Mouse (Mus musculus): ENCODE data around the gene Gm17542. TPM values are rescaled to one million over a fixed set of nuclear protein-coding genes. Genes with fewer than 3 reads are reported as not detected.
A peak's percentile ranks its signal among the peaks of the same experiment; 100 is the strongest.
"Not testable (repeated sequence)": the region's sequence is repeated elsewhere in the genome, so short reads cannot be mapped to it uniquely, and the experiment has no call there.

Gm17542 gene
- not detected in 2 replicates for polyA plus RNA-seq (2014; fragmentation: Nextera tagmentation; extraction: Ambion mirVana)

DNA sequence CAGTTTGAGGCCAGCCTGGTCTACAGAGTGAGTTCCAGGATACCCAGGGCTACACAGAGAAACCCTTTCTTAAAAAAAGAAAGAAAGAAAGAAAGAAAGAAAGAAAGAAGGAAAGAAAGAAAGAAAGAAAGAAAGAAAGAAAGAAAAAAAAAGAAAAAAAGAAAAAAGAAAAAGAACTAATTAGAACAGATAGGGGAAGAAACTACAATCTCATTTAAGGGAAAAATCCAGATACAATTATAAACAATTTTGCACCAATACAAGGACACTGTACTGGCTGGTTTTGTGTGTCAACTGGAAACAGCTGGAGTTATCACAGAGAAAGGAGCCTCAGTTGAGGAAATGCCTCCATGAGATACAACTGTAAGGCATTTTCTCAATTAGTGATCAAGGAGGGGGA, at the start of gene Gm17542:
Gene Gm17542, minus strand, starts transcription at position 101 of the 400 bp plus-strand sequence.
- not testable (repeated sequence) for H3K4me2 ChIP-seq (ENCODE audit: low read depth, low read length); H3K27me3 ChIP-seq (ENCODE audit: control insufficient read depth, insufficient read depth, low read length); H3K4me1 ChIP-seq (ENCODE audit: control insufficient read depth, insufficient read depth, low read length); H3K36me3 ChIP-seq (ENCODE audit: control insufficient read depth, insufficient read depth, low read length); H3K27ac ChIP-seq (ENCODE audit: low read depth, low read length); ATAC-seq (ENCODE audit: low read depth); H3K9ac ChIP-seq (replicated peaks; ENCODE audit: low read depth, low read length); H3K4me3 ChIP-seq (ENCODE audit: low read depth, low read length); H3K9me3 ChIP-seq (ENCODE audit: control insufficient read depth, low read length)

- Histone ChIP-seq H3K4me2 (ENCODE audit: low read depth, low read length) (no peak overlapping the region), H3K27me3 (ENCODE audit: control insufficient read depth, insufficient read depth, low read length) (no peaks in the 10 kb centered on the region), H3K4me3 (ENCODE audit: low read depth, low read length) (no peak overlapping the region), H3K27ac (ENCODE audit: low read depth, low read length) (no peak overlapping the region), H3K36me3 (ENCODE audit: control insufficient read depth, insufficient read depth, low read length) (no peaks in the 10 kb centered on the region), H3K9me3 (ENCODE audit: control insufficient read depth, low read length) (no peaks in the 10 kb centered on the region), H3K4me1 (ENCODE audit: control insufficient read depth, insufficient read depth, low read length) (no peaks in the 10 kb centered on the region), H3K9ac (replicated peaks; ENCODE audit: low read depth, low read length) (no peak overlapping the region)
- ATAC-seq (ENCODE audit: low read depth) = peak; percentile 75; the same call in 1 of the 2 replicates
Observed at GRCm38 (mm10) chr10:58739779-58740178, 21.8 kb upstream of the Gm17542 start.

GRCm38 (mm10) chr10:58738152-58738551, 20.1 kb upstream of the Gm17542 start:
- WGBS = 90% methylated on average over 7 of the region's 7 CpGs
- Histone ChIP-seq H3K36me3 (ENCODE audit: control insufficient read depth, insufficient read depth, low read length) (no peaks in the 10 kb centered on the region), H3K4me3 (ENCODE audit: low read depth, low read length) (no peak overlapping the region), H3K4me1 (ENCODE audit: control insufficient read depth, insufficient read depth, low read length) (0 out of 2 replicates have a peak, but pooled peaks cover 2% of the 10 kb centered on the region), H3K27me3 (ENCODE audit: control insufficient read depth, insufficient read depth, low read length) (no peaks in the 10 kb centered on the region), H3K9me3 (ENCODE audit: control insufficient read depth, low read length) (no peaks in the 10 kb centered on the region), H3K4me2 (ENCODE audit: low read depth, low read length) (no peak overlapping the region), H3K9ac (replicated peaks; ENCODE audit: low read depth, low read length) (no peak overlapping the region), H3K27ac (ENCODE audit: low read depth, low read length) (no peak overlapping the region)
- no peak for ATAC-seq (ENCODE audit: low read depth)

DNA sequence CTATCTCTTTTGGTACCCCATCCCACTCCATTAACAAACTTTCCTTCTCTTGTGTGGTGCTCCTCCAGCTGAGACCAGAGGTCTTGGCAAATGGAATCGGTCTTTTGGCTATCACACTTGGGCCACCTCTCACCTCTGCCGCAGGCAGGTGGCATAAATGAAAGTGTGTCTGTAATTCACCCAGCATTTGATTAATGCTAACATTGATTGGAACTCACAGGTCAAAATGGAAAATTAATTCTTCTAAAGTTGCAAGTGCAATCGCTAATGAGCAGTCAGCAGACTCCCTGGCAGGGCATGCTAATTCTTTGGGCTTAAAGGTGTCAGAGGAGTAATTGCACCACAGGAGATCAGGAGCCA, 3.2 kb downstream of the Gm17542 start:
- H3K4me3 ChIP-seq (ENCODE audit: low read depth, low read length) = no peak overlapping the region
- H3K9me3 ChIP-seq (ENCODE audit: control insufficient read depth, low read length) = no peaks in the 10 kb centered on the region
- no peaks in the 10 kb centered on the region for H3K4me1 ChIP-seq (ENCODE audit: control insufficient read depth, insufficient read depth, low read length)
- no peak overlapping the region for H3K9ac ChIP-seq (replicated peaks; ENCODE audit: low read depth, low read length)
- WGBS = 55% methylated on average over 3 of the region's 3 CpGs
- no peaks in the 10 kb centered on the region for H3K36me3 ChIP-seq (ENCODE audit: control insufficient read depth, insufficient read depth, low read length)
- H3K4me2 ChIP-seq (ENCODE audit: low read depth, low read length) = peak overlapping the region; percentile 38; the same call in 1 of the 2 replicates
- H3K27ac ChIP-seq (ENCODE audit: low read depth, low read length) = no peak overlapping the region
- ATAC-seq (ENCODE audit: low read depth) = no peak
- no peaks in the 10 kb centered on the region for H3K27me3 ChIP-seq (ENCODE audit: control insufficient read depth, insufficient read depth, low read length)

GRCm38 (mm10) chr10:58713855-58714788, 3.9 kb downstream of the Gm17542 start:
- Histone ChIP-seq H3K4me1 (ENCODE audit: control insufficient read depth, insufficient read depth, low read length) (no peaks in the 10 kb centered on the region), H3K27me3 (ENCODE audit: control insufficient read depth, insufficient read depth, low read length) (no peaks in the 10 kb centered on the region), H3K9me3 (ENCODE audit: control insufficient read depth, low read length) (no peaks in the 10 kb centered on the region), H3K4me2 (ENCODE audit: low read depth, low read length) (peak overlapping the region; percentile 38), H3K36me3 (ENCODE audit: control insufficient read depth, insufficient read depth, low read length) (no peaks in the 10 kb centered on the region), H3K9ac (replicated peaks; ENCODE audit: low read depth, low read length) (no peak overlapping the region), H3K4me3 (ENCODE audit: low read depth, low read length) (no peak overlapping the region), H3K27ac (ENCODE audit: low read depth, low read length) (no peak overlapping the region)
- ATAC-seq (ENCODE audit: low read depth) = no peak
- WGBS = 36% methylated on average over 24 of the region's 24 CpGs

DNA sequence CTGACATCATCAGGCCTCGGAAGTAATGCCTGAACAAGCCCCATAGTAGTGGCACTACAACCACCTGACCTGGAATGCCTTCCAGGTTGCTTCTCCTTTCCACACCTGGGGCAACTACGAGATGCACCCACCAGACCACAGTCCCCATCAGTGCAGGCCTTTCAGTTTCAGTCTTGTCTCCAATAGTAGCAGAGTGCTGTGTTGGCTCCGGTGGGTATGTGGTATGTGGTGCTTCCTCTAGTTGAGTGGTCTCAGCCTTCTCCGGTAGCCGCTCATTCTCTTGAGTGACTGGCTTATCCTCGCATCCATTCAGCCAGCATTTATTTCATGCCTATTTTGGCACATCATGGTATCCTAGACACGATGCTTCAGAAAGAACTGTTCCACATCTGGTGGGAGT, 4.8 kb downstream of the Gm17542 start:
- no peak for ATAC-seq (ENCODE audit: low read depth)
- WGBS = 89% methylated on average over 7 of the region's 7 CpGs
- Histone ChIP-seq H3K9me3 (ENCODE audit: control insufficient read depth, low read length) (no peaks in the 10 kb centered on the region), H3K27me3 (ENCODE audit: control insufficient read depth, insufficient read depth, low read length) (no peaks in the 10 kb centered on the region), H3K4me1 (ENCODE audit: control insufficient read depth, insufficient read depth, low read length) (no peaks in the 10 kb centered on the region), H3K4me2 (ENCODE audit: low read depth, low read length) (no peak overlapping the region), H3K27ac (ENCODE audit: low read depth, low read length) (no peak overlapping the region), H3K36me3 (ENCODE audit: control insufficient read depth, insufficient read depth, low read length) (no peaks in the 10 kb centered on the region), H3K4me3 (ENCODE audit: low read depth, low read length) (no peak overlapping the region), H3K9ac (replicated peaks; ENCODE audit: low read depth, low read length) (no peak overlapping the region)

DNA sequence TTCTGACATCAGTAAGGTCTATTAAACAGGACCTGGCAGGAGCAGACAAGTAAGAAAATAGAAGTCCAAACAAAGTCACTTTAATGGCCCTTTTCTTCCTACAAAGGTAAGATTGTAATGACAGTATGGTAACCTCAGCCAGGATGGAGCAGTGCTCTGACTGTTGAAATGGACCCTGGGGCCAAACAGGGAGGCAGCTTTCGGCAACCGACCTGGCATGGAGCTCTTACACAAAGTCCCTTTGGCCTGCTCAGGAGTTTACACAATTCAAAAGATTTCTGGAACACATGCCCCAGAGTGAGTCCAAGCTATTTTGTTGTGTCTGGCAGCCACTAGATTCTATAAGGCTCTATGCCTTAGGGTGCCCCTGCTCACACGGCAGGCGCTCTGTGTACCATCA, 9.0 kb downstream of the Gm17542 start:
- H3K27me3 ChIP-seq (ENCODE audit: control insufficient read depth, insufficient read depth, low read length) = no peaks in the 10 kb centered on the region
- H3K9me3 ChIP-seq (ENCODE audit: control insufficient read depth, low read length) = no peaks in the 10 kb centered on the region
- H3K4me1 ChIP-seq (ENCODE audit: control insufficient read depth, insufficient read depth, low read length) = no peaks in the 10 kb centered on the region
- no peak overlapping the region for H3K4me2 ChIP-seq (ENCODE audit: low read depth, low read length)
- 92% methylated on average over 4 of the region's 4 CpGs for WGBS
- ATAC-seq (ENCODE audit: low read depth) = no peak
- no peaks in the 10 kb centered on the region for H3K36me3 ChIP-seq (ENCODE audit: control insufficient read depth, insufficient read depth, low read length)
- H3K27ac ChIP-seq (ENCODE audit: low read depth, low read length) = no peak overlapping the region
- H3K4me3 ChIP-seq (ENCODE audit: low read depth, low read length) = no peak overlapping the region
- no peak overlapping the region for H3K9ac ChIP-seq (replicated peaks; ENCODE audit: low read depth, low read length)

- WGBS = 42% methylated on average over 6 of the region's 6 CpGs
- Histone ChIP-seq H3K4me1 (ENCODE audit: control insufficient read depth, insufficient read depth, low read length) (no peaks in the 10 kb centered on the region), H3K9ac (replicated peaks; ENCODE audit: low read depth, low read length) (no peak overlapping the region), H3K27ac (ENCODE audit: low read depth, low read length) (no peak overlapping the region), H3K36me3 (ENCODE audit: control insufficient read depth, insufficient read depth, low read length) (no peaks in the 10 kb centered on the region), H3K4me3 (ENCODE audit: low read depth, low read length) (no peak overlapping the region), H3K9me3 (ENCODE audit: control insufficient read depth, low read length) (no peaks in the 10 kb centered on the region), H3K27me3 (ENCODE audit: control insufficient read depth, insufficient read depth, low read length) (no peaks in the 10 kb centered on the region), H3K4me2 (ENCODE audit: low read depth, low read length) (no peak overlapping the region)
- ATAC-seq (ENCODE audit: low read depth) = no peak
Observed at GRCm38 (mm10) chr10:58700578-58700977, 17.4 kb downstream of the Gm17542 start.

GRCm38 (mm10) chr10:58700160-58700559, 17.9 kb downstream of the Gm17542 start:
- WGBS = 17% methylated on average over 4 of the region's 4 CpGs
- ATAC-seq (ENCODE audit: low read depth) = no peak
- Histone ChIP-seq H3K27me3 (ENCODE audit: control insufficient read depth, insufficient read depth, low read length) (no peaks in the 10 kb centered on the region), H3K27ac (ENCODE audit: low read depth, low read length) (no peak overlapping the region), H3K4me1 (ENCODE audit: control insufficient read depth, insufficient read depth, low read length) (no peaks in the 10 kb centered on the region), H3K36me3 (ENCODE audit: control insufficient read depth, insufficient read depth, low read length) (no peaks in the 10 kb centered on the region), H3K9me3 (ENCODE audit: control insufficient read depth, low read length) (no peaks in the 10 kb centered on the region), H3K4me3 (ENCODE audit: low read depth, low read length) (no peak overlapping the region), H3K4me2 (ENCODE audit: low read depth, low read length) (no peak overlapping the region), H3K9ac (replicated peaks; ENCODE audit: low read depth, low read length) (no peak overlapping the region)
